Mouse (Mus musculus) thymus, adult 2 months (tissue): Measurements from ENCODE around the gene Kcnq1. TPM values are rescaled to one million over a fixed set of nuclear protein-coding genes. Genes with fewer than 3 reads are reported as not detected.

Source experiments
- DNase-seq: peaks from one replicate; pipeline ENCODE4 v3.0.0; 2021
- H3K27ac ChIP-seq: fragments of 200-500 bp; 2 replicates; pipeline ENCODE4 v1.5.1; 2012; ENCODE audit warnings: low read length, control low read depth; ENCODE audit not compliant: control insufficient read depth, insufficient read depth
- H3K27me3 ChIP-seq: fragments of 200-500 bp; 2 replicates; pipeline ENCODE4 v1.6.1; 2012; ENCODE audit warnings: mild to moderate bottlenecking, low read length, moderate library complexity, mixed read lengths; ENCODE audit not compliant: control insufficient read depth, insufficient read depth
- H3K36me3 ChIP-seq: fragments of 200-500 bp; 2 replicates; pipeline ENCODE4 v1.6.1; 2012; ENCODE audit warnings: mild to moderate bottlenecking, low read length, moderate library complexity; ENCODE audit not compliant: control insufficient read depth, insufficient read depth
- H3K4me1 ChIP-seq: fragments of 200-500 bp; replicated peaks from 2 replicates; pipeline ENCODE4 v1.6.1; 2012; ENCODE audit warnings: low read length; ENCODE audit not compliant: control insufficient read depth, insufficient read depth
- H3K4me3 ChIP-seq: fragments of 200-500 bp; 2 replicates; pipeline ENCODE4 v1.5.1; 2012; ENCODE audit warnings: mild to moderate bottlenecking, low read length, control low read depth, moderate library complexity; ENCODE audit not compliant: control insufficient read depth, insufficient read depth
- CTCF ChIP-seq: fragments of 200-500 bp; IDR thresholded peaks from 2 replicates; pipeline ENCODE4 v1.5.1; 2012; ENCODE audit warnings: mild to moderate bottlenecking, control low read depth, low read length, moderate library complexity, borderline replicate concordance; ENCODE audit not compliant: control insufficient read depth, poor library complexity, insufficient read depth; ENCODE audit errors: extremely low read depth
- POLR2A ChIP-seq: fragments of 200-500 bp; IDR thresholded peaks from 2 replicates; pipeline ENCODE4 v1.6.1; 2012; ENCODE audit warnings: mild to moderate bottlenecking, low read length, control low read depth, moderate library complexity; ENCODE audit not compliant: control insufficient read depth, poor library complexity, insufficient read depth; ENCODE audit errors: extremely low read depth
- WGBS: fragments of 180-500 bp; shearing (Covaris S2); methylation state at CpG from one replicate; pipeline ENCODE4 v1.1.7; 2018; 5-methylcytosine and 5-hydroxymethylcytosine counted together
- polyA plus RNA-seq: library from polyadenylated mRNA; depleted of rRNA; stranded (reverse); fragments of >200 nt; gene quantifications from 2 replicates; pipeline ENCODE4 v1.2.3, GENCODE M21; 2012

Kcnq1 gene
- polyA plus RNA-seq, 1 experiment = 4.6 TPM

GRCm38 (mm10) chr7:143313572-143314319 is 207.6 kb downstream of the Kcnq1 start:
- Histone ChIP-seq H3K4me3 (no peak overlapping the region), H3K4me1 (no peaks in the 10 kb centered on the region), H3K27ac (no peak overlapping the region), H3K36me3 (no peaks in the 10 kb centered on the region), H3K27me3 (no peaks in the 10 kb centered on the region)
- TF ChIP-seq CTCF (no peak), POLR2A (no peak)
- no peak for DNase-seq
- 91% methylated on average over 11 of the region's 11 CpGs for WGBS

GRCm38 (mm10) chr7:143318512-143318911 is 212.3 kb downstream of the Kcnq1 start:
- Histone ChIP-seq H3K27me3 (no peaks in the 10 kb centered on the region), H3K27ac (no peak overlapping the region), H3K4me1 (no peaks in the 10 kb centered on the region), H3K36me3 (no peaks in the 10 kb centered on the region), H3K4me3 (no peak overlapping the region)
- TF ChIP-seq POLR2A = no peak
- TF ChIP-seq CTCF = no peak
- 78% methylated on average over 5 of the region's 5 CpGs for WGBS
- no peak for DNase-seq

DNA sequence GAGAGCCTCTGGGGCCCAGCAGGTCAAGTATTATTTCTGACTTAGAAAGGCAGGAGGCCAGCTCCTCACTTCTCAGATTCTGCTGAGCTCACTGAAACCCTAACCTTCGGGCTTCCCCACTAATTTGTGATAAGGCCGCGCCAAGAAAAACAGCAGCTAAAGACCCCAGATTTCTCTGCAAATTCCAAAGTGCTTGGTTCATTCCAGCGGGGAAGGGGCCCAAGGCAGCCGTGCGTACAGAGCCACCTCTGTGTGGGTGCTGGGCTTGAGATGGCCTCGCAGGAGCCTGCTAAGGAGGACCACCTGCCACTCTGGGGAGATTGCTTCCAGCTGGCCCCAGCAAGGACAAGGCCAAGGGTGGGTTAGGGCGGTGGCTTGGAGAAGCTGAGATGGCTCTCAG is 214.2 kb downstream of the Kcnq1 start:
- H3K4me1 ChIP-seq = no peaks in the 10 kb centered on the region
- DNase-seq = no peak
- no peaks in the 10 kb centered on the region for H3K36me3 ChIP-seq
- 94% methylated on average over 8 of the region's 8 CpGs for whole genome bisulfite sequencing
- no peak for TF ChIP-seq POLR2A
- no peak for TF ChIP-seq CTCF
- H3K27ac ChIP-seq = no peak overlapping the region
- H3K27me3 ChIP-seq = no peaks in the 10 kb centered on the region
- no peak overlapping the region for H3K4me3 ChIP-seq

DNA sequence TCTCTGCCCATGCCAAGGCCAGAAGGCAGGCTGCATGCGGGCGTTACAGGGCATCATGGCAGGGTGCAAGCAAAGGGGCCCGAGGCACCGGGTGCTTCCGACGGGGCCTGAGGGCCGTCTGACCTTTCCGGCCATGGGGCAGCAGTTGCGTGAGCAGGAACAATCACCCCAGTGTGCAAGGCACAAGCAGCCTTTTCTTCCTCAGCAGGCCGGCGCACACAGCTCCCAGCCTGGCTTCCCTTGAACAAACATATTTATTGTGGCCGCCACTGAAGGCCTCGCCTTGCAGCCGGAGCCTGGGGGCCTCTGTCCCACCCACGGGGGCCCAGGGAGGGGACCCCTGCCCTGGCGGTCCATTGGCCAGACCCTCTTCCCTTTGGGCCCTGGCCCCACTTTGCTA is 218.9 kb downstream of the Kcnq1 start:
- 96% methylated on average over 16 of the region's 16 CpGs for WGBS
- no peaks in the 10 kb centered on the region for H3K27me3 ChIP-seq
- H3K4me1 ChIP-seq = no peaks in the 10 kb centered on the region
- H3K27ac ChIP-seq = no peak overlapping the region
- H3K36me3 ChIP-seq = no peaks in the 10 kb centered on the region
- DNase-seq = no peak
- H3K4me3 ChIP-seq = no peak overlapping the region
- TF ChIP-seq POLR2A (no peak), CTCF (no peak)

DNA sequence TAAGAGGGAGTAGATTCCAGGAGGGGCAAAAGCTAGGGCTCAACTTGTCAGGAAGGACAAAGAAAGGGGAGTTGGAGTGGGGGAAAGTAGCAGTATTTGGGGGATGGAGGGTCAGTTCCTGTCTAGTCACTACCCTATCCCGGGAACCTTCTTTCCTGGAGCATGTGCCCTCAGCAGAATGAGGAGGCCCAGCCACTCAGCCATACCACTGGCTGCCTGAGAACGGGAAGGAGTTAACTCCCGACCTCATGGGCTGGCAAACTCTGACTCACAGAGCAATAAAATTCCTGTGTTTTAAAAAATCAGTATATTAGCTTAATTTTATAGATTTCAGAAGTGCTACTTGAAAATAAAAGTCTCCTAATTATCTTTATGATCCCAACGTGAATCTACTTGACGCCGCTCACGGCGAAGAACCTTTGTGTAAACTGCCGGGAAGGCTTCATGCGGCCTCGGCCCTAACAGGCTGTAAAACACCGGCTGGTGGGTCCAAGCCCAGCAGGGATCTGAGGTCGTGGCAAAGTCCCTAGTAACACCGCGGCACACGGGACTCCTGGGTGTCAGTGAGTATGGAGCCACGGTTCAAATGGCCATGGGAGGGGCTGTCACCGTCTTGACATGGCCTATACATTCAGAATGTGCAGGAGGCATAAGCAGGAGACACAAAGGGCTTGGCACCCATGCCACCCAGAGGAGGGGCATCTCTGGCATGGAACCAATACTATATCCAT is 222.2 kb downstream of the Kcnq1 start:
- H3K27me3 ChIP-seq = no peaks in the 10 kb centered on the region
- WGBS = 95% methylated on average over 18 of the region's 18 CpGs
- TF ChIP-seq CTCF (no peak), POLR2A (no peak)

GRCm38 (mm10) chr7:143329110-143329810 is 223.1 kb downstream of the Kcnq1 start:
- TF ChIP-seq CTCF (no peak), POLR2A (no peak)
- no peak overlapping the region for H3K27ac ChIP-seq
- H3K4me3 ChIP-seq = no peak overlapping the region
- H3K4me1 ChIP-seq = no peaks in the 10 kb centered on the region
- no peaks in the 10 kb centered on the region for H3K27me3 ChIP-seq
- H3K36me3 ChIP-seq = no peaks in the 10 kb centered on the region
- DNase-seq = no peak
- 95% methylated on average over 14 of the region's 14 CpGs for WGBS

More for the DNA sequence above, 222.2 kb downstream of the Kcnq1 start:
- no peak for DNase-seq
- Histone ChIP-seq H3K27ac (no peak overlapping the region), H3K4me3 (no peak overlapping the region), H3K36me3 (no peaks in the 10 kb centered on the region), H3K4me1 (no peaks in the 10 kb centered on the region)
